Mouse (Mus musculus) hindbrain, embryonic 12.5 days (tissue): ENCODE data around the gene B230118H07Rik. TPM values are rescaled to one million over a fixed set of nuclear protein-coding genes. Genes with fewer than 3 reads are reported as not detected.

Source experiments
- ATAC-seq: fragments of 200-750 bp; cut with Nextera tagmentation; 2 replicates; pipeline ENCODE4 v1.8.0; 2017; ENCODE audit warnings: moderate TSS enrichment; ENCODE audit not compliant: low FRiP score
- H3K27ac ChIP-seq: fragments of 300-500 bp; sonication (generic); 2 replicates; pipeline ENCODE4 v1.5.1; 2016; ENCODE audit warnings: mild to moderate bottlenecking
- H3K27me3 ChIP-seq: fragments of 300-500 bp; sonication (generic); 2 replicates; pipeline ENCODE4 v1.6.1; 2016; ENCODE audit warnings: mild to moderate bottlenecking
- H3K36me3 ChIP-seq: fragments of 300-500 bp; sonication (generic); 2 replicates; pipeline ENCODE4 v1.6.1; 2016; ENCODE audit warnings: mild to moderate bottlenecking
- H3K4me1 ChIP-seq: fragments of 300-500 bp; sonication (generic); 2 replicates; pipeline ENCODE4 v1.6.1; 2016
- H3K4me2 ChIP-seq: fragments of 300-500 bp; sonication (generic); replicated peaks from 2 replicates; pipeline ENCODE4 v1.6.1; 2016; ENCODE audit warnings: mild to moderate bottlenecking
- H3K4me3 ChIP-seq: fragments of 300-500 bp; sonication (generic); 2 replicates; pipeline ENCODE4 v1.5.1; 2016; ENCODE audit warnings: mild to moderate bottlenecking
- H3K9ac ChIP-seq: fragments of 300-500 bp; sonication (generic); 2 replicates; pipeline ENCODE4 v1.6.1; 2016; ENCODE audit warnings: mild to moderate bottlenecking, moderate library complexity
- H3K9me3 ChIP-seq: fragments of 300-500 bp; sonication (generic); replicated peaks from 2 replicates; pipeline ENCODE4 v1.6.1; 2016; ENCODE audit warnings: mild to moderate bottlenecking
- WGBS: fragments of 180-500 bp; shearing (Covaris S2); methylation state at CpG from one replicate; pipeline ENCODE4 v1.1.7; 2016; 5-methylcytosine and 5-hydroxymethylcytosine counted together
- polyA plus RNA-seq: library from polyadenylated mRNA; unstranded; fragments of >200 nt; fragmentation: Nextera tagmentation; extraction: Ambion mirVana; gene quantifications from 2 replicates; pipeline ENCODE4 v1.2.1, GENCODE M21; 2016

The B230118H07Rik gene
- polyA plus RNA-seq, 1 experiment from 2014 or later, result 57.7 TPM

DNA sequence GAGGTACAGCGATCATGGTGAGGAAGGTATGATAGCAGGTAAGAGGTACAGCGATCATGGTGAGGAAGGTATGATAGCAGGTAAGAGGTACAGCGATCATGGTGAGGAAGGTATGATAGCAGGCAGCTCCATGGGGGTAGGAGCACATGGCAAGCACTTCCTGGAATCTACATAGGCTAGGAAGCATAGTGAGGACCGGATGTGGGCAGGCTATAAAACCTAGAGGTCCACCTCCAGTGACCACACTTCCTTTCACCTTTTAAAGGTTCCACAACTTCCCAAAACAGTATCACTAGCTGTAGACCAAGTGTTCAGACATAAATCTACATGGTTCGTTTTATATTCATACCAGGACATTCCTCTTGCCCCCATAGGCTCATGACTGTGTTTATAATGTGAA, 80.1 kb downstream of the B230118H07Rik start:
- Histone ChIP-seq H3K4me2 (no peak overlapping the region), H3K4me3 (no peak overlapping the region), H3K9me3 (no peaks in the 10 kb centered on the region), H3K27ac (no peak overlapping the region), H3K27me3 (no peaks in the 10 kb centered on the region), H3K4me1 (no peaks in the 10 kb centered on the region), H3K9ac (no peak overlapping the region), H3K36me3 (no peaks in the 10 kb centered on the region)
- no peak for ATAC-seq
- 93% methylated on average over 4 of the region's 5 CpGs for WGBS

GRCm38 (mm10) chr2:101567490-101567889, 81.8 kb downstream of the B230118H07Rik start:
- H3K9me3 ChIP-seq, result no peaks in the 10 kb centered on the region
- H3K4me1 ChIP-seq, result peaks cover 5% of the 10 kb centered on the region; the same call in 1 of the 2 replicates
- no peaks in the 10 kb centered on the region for H3K27me3 ChIP-seq
- H3K36me3 ChIP-seq, result no peaks in the 10 kb centered on the region
- no peak overlapping the region for H3K9ac ChIP-seq
- no peak overlapping the region for H3K27ac ChIP-seq
- ATAC-seq, result no peak
- H3K4me3 ChIP-seq, result no peak overlapping the region
- WGBS, result 93% methylated on average over 2 of the region's 2 CpGs
- no peak overlapping the region for H3K4me2 ChIP-seq

DNA sequence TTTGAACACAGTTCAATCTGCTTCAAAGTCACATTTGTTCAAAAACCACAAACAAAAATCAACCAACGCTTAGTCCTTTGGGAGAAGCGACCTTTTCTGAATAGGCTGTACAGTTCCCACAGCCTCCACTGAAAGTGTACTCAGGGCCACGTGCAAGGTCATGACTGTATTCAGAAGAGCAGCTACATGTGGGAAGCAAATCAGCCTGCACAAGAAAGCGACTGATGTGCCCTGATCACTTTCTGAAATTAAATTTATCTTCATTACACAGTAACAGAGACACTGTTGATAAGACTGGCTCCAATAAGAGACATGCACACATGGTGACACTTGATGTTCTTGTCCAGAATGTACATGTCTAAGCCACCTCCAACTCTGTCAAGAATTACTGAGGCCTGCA, 85.6 kb downstream of the B230118H07Rik start:
- Histone ChIP-seq H3K36me3 (no peaks in the 10 kb centered on the region), H3K9me3 (no peaks in the 10 kb centered on the region), H3K4me3 (no peak overlapping the region), H3K4me1 (peaks cover 5% of the 10 kb centered on the region; the same call in 1 of the 2 replicates), H3K9ac (no peak overlapping the region), H3K4me2 (no peak overlapping the region), H3K27ac (no peak overlapping the region), H3K27me3 (no peaks in the 10 kb centered on the region)
- ATAC-seq, result no peak
- WGBS, result 82% methylated on average over 4 of the region's 4 CpGs

DNA sequence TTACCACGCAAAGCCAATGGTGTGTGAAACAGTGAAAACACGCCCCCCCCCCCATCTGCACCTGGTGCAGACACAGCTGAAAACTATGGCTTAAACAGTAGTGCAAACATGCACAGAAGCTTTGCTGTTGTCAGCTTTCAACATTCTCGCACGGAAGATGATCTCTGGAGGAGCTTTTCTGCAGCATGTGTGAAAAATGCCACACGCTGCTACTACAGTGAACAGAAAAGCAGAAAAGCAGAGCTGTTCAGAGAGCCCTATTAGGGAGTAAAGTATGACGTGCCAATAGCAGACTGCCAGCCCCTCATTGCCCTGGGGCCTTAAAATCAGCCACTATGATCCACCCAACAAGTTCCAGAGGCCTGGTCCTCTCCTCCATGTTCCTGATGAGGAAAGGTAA, 86.1 kb downstream of the B230118H07Rik start:
- Histone ChIP-seq H3K4me2 (no peak overlapping the region), H3K27ac (no peak overlapping the region), H3K36me3 (no peaks in the 10 kb centered on the region), H3K9ac (no peak overlapping the region), H3K9me3 (no peaks in the 10 kb centered on the region), H3K4me1 (peaks cover 5% of the 10 kb centered on the region; the same call in 1 of the 2 replicates), H3K27me3 (no peaks in the 10 kb centered on the region), H3K4me3 (no peak overlapping the region)
- 77% methylated on average over 6 of the region's 6 CpGs for WGBS
- no peak for ATAC-seq

DNA sequence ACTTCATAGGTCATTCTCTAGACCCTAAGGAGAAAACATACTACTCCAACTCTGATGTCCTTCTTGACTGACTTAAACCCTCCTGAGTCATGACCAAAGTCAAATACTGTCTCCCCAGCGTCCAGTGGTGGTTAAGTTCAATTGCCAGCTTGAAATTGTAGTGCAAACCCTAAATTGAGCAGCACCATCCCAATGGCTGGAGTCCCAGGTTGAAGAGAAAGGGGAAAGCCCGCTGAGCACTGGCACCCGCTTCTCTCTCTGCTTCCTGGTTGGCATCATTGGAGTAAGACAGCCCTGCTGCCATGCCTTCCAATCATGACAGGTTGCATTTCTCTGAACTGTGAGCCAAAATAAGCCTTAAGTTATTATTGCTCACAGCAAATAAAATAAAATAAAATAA, 89.9 kb downstream of the B230118H07Rik start:
- H3K4me2 ChIP-seq, result no peak overlapping the region
- WGBS, result 93% methylated on average over 3 of the region's 3 CpGs
- no peak overlapping the region for H3K4me3 ChIP-seq
- no peaks in the 10 kb centered on the region for H3K27me3 ChIP-seq
- no peaks in the 10 kb centered on the region for H3K36me3 ChIP-seq
- H3K9ac ChIP-seq, result no peak overlapping the region
- H3K4me1 ChIP-seq, result peaks cover 5% of the 10 kb centered on the region; the same call in 1 of the 2 replicates
- no peak for ATAC-seq
- no peaks in the 10 kb centered on the region for H3K9me3 ChIP-seq
- H3K27ac ChIP-seq, result no peak overlapping the region

DNA sequence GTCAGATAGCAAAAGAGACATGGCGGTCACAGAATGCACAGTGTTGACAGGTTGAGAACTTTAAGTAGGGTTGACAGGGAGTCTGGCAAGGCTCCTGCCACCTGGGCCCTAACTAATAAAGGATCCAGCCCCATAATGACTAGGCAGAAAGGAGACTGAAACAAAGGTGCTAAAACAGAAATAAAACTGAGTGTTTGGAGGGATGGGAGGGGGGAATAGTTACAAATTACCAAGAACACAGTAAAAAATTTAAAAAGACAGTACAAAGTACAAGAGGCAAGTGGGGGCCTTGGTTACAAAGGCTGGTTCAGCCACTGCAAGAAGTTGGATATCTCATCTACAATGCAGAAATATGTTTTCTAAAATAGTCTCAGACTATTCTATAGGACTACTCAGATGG, 93.4 kb downstream of the B230118H07Rik start:
- H3K4me3 ChIP-seq, result no peak overlapping the region
- ATAC-seq, result no peak
- 91% methylated on average over 1 of the region's 1 CpGs for WGBS

GRCm38 (mm10) chr2:101553851-101554250, 95.5 kb downstream of the B230118H07Rik start:
- WGBS, result 52% methylated on average over 5 of the region's 5 CpGs
- no peak for ATAC-seq
- H3K4me1 ChIP-seq, result no peaks in the 10 kb centered on the region
- no peaks in the 10 kb centered on the region for H3K36me3 ChIP-seq
- no peak overlapping the region for H3K4me3 ChIP-seq
- H3K4me2 ChIP-seq, result no peak overlapping the region
- no peaks in the 10 kb centered on the region for H3K9me3 ChIP-seq
- H3K27ac ChIP-seq, result no peak overlapping the region
- H3K9ac ChIP-seq, result no peak overlapping the region
- no peaks in the 10 kb centered on the region for H3K27me3 ChIP-seq

More for the DNA sequence above, 93.4 kb downstream of the B230118H07Rik start:
- Histone ChIP-seq H3K4me2 (no peak overlapping the region), H3K27ac (no peak overlapping the region), H3K4me1 (no peaks in the 10 kb centered on the region), H3K27me3 (no peaks in the 10 kb centered on the region), H3K9ac (no peak overlapping the region), H3K36me3 (no peaks in the 10 kb centered on the region), H3K9me3 (no peaks in the 10 kb centered on the region)

DNA sequence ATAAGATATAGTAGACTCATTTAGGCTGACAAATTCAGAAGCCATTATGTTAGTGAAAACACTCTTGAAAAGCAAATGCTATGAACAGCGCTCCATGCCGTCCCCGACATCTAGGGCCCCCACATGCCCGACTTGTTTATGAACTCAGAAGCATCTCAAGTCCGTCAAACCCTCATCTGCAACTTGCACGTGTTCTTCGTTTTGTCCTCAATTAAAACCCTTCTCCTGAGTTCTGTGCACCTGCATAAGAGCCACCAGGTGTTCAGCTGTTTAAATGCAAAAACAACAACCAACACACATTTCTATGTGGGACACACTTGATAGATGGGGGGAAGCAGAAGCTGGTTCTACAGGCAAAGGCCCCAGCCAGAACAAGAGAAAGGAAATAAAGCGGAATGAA, 97.0 kb downstream of the B230118H07Rik start:
- Histone ChIP-seq H3K36me3 (no peaks in the 10 kb centered on the region), H3K9me3 (no peaks in the 10 kb centered on the region), H3K4me3 (no peak overlapping the region), H3K4me2 (no peak overlapping the region), H3K4me1 (no peaks in the 10 kb centered on the region), H3K9ac (no peak overlapping the region), H3K27ac (no peak overlapping the region), H3K27me3 (no peaks in the 10 kb centered on the region)
- WGBS, result 88% methylated on average over 8 of the region's 8 CpGs
- ATAC-seq, result no peak

- H3K27me3 ChIP-seq, result no peaks in the 10 kb centered on the region
- no peaks in the 10 kb centered on the region for H3K4me1 ChIP-seq
- no peak overlapping the region for H3K27ac ChIP-seq
- peak; percentile 35; the same call in 1 of the 2 replicates for ATAC-seq
- H3K36me3 ChIP-seq, result no peaks in the 10 kb centered on the region
- no peaks in the 10 kb centered on the region for H3K9me3 ChIP-seq
- 83% methylated on average over 6 of the region's 6 CpGs for whole genome bisulfite sequencing
- no peak overlapping the region for H3K4me3 ChIP-seq
- no peak overlapping the region for H3K4me2 ChIP-seq
- H3K9ac ChIP-seq, result no peak overlapping the region
Observed at GRCm38 (mm10) chr2:101551026-101551719, 98.2 kb downstream of the B230118H07Rik start.

- Histone ChIP-seq H3K36me3 (no peaks in the 10 kb centered on the region), H3K9me3 (no peaks in the 10 kb centered on the region), H3K27me3 (no peaks in the 10 kb centered on the region), H3K4me3 (no peak overlapping the region), H3K9ac (no peak overlapping the region), H3K4me1 (no peaks in the 10 kb centered on the region), H3K27ac (no peak overlapping the region), H3K4me2 (no peak overlapping the region)
- no peak for ATAC-seq
- 82% methylated on average over 2 of the region's 2 CpGs for WGBS
Observed at GRCm38 (mm10) chr2:101550176-101550575, 99.2 kb downstream of the B230118H07Rik start.

DNA sequence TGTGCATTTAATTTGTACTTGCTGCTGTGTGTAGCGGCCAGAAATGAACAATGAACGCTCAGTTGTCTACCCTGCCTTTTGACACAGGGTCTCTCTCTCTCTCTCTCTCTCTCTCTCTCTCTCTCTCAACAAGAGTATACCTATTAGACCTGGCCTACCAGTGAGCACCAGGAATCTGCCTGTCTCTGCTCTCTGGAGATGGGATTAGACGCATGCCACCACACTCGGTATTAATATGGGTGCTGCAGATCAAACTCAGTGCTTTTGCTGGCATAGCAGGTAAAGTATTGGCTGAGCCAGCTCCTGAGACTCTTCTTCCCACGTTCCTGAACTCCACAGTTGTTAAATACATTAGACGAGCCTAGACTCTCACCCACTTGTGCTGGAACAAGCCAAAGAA, 100.5 kb downstream of the B230118H07Rik start:
- Histone ChIP-seq H3K4me3 (no peak overlapping the region), H3K27ac (no peak overlapping the region), H3K4me2 (no peak overlapping the region), H3K9me3 (no peaks in the 10 kb centered on the region), H3K27me3 (no peaks in the 10 kb centered on the region), H3K4me1 (no peaks in the 10 kb centered on the region), H3K9ac (no peak overlapping the region), H3K36me3 (no peaks in the 10 kb centered on the region)
- 85% methylated on average over 6 of the region's 6 CpGs for WGBS
- ATAC-seq, result no peak

DNA sequence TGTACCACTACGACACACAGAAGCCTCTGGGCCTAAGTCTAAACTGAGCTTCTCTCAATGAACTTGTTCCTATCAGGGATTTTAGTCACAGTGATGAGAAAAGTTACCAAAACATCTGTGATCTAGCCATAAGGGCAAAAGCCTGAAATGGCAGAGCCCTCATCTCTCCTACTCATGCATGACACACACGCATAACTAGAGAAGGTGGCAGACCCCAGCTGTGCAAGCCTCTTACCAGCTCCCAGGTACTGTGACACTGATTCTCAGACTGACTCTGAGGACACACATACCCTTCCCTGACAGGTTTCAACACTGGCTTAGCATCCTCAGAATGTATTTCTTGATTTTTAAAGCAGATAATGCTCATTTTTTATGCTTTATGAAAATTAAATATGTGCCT, 103.7 kb downstream of the B230118H07Rik start:
- Histone ChIP-seq H3K9ac (no peak overlapping the region), H3K36me3 (no peaks in the 10 kb centered on the region), H3K4me3 (no peak overlapping the region), H3K27ac (no peak overlapping the region), H3K4me1 (no peaks in the 10 kb centered on the region), H3K9me3 (no peaks in the 10 kb centered on the region), H3K27me3 (no peaks in the 10 kb centered on the region), H3K4me2 (no peak overlapping the region)
- WGBS, result 94% methylated on average over 2 of the region's 2 CpGs
- ATAC-seq, result no peak

- ATAC-seq, result no peak
- Histone ChIP-seq H3K4me3 (no peak overlapping the region), H3K9ac (no peak overlapping the region), H3K9me3 (no peaks in the 10 kb centered on the region), H3K4me1 (no peaks in the 10 kb centered on the region), H3K27me3 (no peaks in the 10 kb centered on the region), H3K4me2 (no peak overlapping the region), H3K27ac (no peak overlapping the region), H3K36me3 (no peaks in the 10 kb centered on the region)
- WGBS, result 76% methylated on average over 8 of the region's 8 CpGs
Observed at GRCm38 (mm10) chr2:101543704-101544417, 105.5 kb downstream of the B230118H07Rik start.
